Mouse (Mus musculus) embryonic fibroblast, embryonic 13.5 days (primary cell): ENCODE data around the gene Disp2.

Experiments
- CTCF ChIP-seq: IDR thresholded peaks from 2 replicates; pipeline ENCODE4 v1.5.1; 2011; ENCODE audit warnings: mild to moderate bottlenecking, control low read depth, low read length, moderate library complexity, borderline replicate concordance; ENCODE audit not compliant: insufficient read depth
- POLR2A ChIP-seq: IDR thresholded peaks from 2 replicates; pipeline ENCODE4 v1.6.1; 2011; ENCODE audit warnings: low read depth, mild to moderate bottlenecking, control low read depth, low read length, moderate library complexity

- no peak for TF ChIP-seq CTCF
- no peak for TF ChIP-seq POLR2A
These were observed 19.1 kb upstream of the Disp2 start for GRCm38 (mm10) chr2:118760311-118761025.
